Mouse (Mus musculus): ENCODE data around the gene Prr7.

DNA sequence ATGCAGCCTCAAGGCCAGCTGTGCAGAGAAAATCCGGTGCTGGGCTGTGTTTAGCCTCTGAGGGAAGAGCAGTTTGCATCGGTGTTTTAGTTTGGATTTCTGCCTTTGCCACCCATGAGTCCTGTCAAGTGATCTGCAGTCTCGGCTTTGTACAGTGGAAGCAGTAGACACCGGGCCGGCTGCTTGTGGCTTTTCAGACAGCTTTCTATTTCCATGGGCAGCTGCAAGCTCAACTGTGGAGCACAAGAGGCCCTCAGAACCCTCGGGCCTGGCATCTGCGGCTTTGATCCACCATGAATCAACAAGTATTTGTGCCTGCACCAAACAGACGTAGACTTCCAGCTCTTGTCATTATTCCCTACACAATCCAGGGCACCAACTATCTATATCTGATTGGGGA, 38.3 kb downstream of the Prr7 start:
- TF ChIP-seq POLR2A (IDR thresholded peaks at IDR 0.05; ENCODE audit: insufficient read length, low read depth) (no peak), USF1 (IDR thresholded peaks at IDR 0.05; ENCODE audit: low read depth) (no peak), POLR2AphosphoS2 (IDR thresholded peaks at IDR 0.05; ENCODE audit: insufficient read length, low read depth) (peak; percentile 38), TCF12 (IDR thresholded peaks at IDR 0.05; ENCODE audit: insufficient read depth, poor library complexity, severe bottlenecking) (no peak), CEBPB (IDR thresholded peaks at IDR 0.05; ENCODE audit: insufficient read depth, poor library complexity, severe bottlenecking) (no peak), SRF (IDR thresholded peaks at IDR 0.05; ENCODE audit: control insufficient read depth, insufficient read length, low read depth) (no peak)

All from myocyte (in vitro differentiated cells).